Mouse (Mus musculus): ENCODE results near the gene Tfpi.

The Tfpi gene

DNA sequence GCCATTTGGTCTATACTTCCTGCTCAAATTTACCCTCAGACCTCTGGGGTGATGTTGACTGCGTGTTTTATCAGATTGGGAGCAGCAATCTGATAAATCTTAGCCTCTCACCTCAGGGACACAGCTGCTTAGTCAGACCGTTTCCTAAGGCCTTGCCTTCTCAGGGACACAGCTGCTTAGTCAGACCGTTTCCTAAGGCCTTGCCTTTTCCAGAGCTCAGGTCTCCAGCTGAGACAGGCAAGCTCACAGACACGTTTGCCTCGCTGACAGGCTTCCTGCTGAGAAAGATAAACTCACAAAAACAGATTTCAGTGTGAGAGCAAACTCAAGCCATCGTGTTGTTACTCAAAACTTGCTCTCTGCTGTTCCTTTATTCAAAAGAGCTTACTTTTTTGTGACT, 1.9 kb downstream of the Tfpi start:
- in situ Hi-C loops (cut with MseI, MboI): no loop called here

DNA sequence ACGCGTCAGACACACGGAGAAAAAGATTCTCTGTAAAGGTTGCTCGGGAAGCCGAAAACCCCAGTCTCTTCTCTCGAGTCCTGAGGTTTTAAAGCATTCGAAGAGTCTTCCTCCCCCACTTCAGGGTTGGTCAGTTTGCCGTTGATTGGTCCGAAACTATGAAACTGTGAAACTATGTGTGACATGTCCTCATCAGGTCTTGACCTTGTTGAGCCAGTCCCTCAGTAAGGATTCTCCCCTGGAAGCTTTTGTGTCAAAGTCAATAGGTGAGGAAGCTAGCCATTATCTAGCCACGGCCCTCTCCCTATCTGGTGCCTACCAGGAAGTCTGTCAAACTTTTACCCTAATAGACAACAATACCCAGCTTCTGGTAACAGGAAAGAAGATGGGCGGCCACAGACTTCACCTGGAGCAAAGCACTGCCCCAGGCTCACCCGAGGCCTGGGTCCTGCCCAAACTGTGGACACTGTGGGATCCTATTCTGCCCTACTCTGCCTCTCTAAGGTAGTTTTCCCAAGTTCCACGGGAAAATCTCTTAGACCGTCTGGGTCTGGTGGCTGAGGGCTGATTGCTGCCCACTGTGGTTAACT, 2.5 kb downstream of the Tfpi start:
- in situ Hi-C loops (cut with MseI, MboI): no loop called here

DNA sequence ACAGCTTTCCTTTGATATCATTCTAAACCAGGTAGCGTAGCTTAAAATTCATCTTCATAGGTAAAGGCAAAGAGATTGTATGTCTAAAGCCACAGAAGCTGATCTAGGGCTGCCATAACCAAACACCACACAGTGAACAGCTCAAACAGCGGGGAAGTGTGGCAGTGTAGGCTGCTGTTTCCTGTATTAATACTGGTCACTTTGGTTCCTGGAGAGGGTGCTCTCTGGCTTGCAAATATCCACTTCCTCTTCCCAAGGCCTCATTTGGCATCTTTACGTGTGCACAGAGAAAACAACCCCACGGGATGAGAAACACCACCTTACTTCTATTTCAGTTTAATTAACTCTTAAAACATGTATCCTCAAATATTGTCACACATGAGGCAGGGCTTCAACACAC, 9.2 kb downstream of the Tfpi start:
- in situ Hi-C loops (cut with MseI, MboI): loop anchor here in 1 of 2 experiments (10.0 kb wide), 1 partner anchor 187 kb away; the partner anchor contains the start of genes Btbd18 and Ctnnd1

DNA sequence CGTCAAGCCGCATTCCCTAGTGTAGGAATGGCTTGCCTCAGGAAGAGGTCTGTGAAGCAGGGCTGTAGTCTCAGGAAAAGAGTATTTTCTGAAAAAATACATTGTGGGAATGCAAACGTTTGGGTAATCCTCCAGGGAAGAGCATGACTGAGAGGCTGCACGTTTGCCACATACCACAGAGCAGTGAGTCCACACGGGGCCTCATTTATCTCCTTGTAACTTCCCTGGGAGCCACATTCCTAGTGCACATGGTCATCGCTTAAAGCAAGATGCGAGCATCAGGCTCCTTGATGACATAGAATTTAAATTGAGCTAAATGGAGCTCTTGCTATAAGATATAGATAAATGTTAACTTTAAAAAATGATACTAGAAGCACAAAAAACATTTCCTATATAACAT, 11.6 kb downstream of the Tfpi start:
- in situ Hi-C loops (cut with MseI, MboI): loop anchor here in 1 of 2 experiments (10.0 kb wide), 1 partner anchor 190 kb away; the partner anchor contains the start of genes Btbd18 and Ctnnd1

DNA sequence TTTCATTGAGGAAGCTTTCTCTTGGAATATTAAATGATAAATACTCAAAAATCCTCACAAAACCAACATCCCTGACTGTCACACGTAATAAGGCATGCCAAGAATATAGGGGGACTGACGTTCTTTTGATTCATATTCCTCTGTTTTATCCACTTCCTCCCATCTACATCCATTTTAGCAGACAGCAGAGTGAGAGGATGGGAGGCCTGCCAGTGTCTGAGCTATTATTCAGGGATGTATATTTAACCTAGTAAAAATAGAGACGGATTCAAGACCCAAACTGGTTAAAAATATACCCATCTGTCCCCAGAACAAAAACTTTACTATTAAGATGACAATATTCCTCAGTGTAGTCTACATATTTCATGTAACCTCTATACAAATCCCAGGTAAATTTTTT, 14.2 kb downstream of the Tfpi start:
- in situ Hi-C loops (cut with MseI, MboI): loop anchor here in 1 of 2 experiments (10.0 kb wide), 1 partner anchor 192 kb away; the partner anchor contains the start of genes Btbd18 and Ctnnd1

DNA sequence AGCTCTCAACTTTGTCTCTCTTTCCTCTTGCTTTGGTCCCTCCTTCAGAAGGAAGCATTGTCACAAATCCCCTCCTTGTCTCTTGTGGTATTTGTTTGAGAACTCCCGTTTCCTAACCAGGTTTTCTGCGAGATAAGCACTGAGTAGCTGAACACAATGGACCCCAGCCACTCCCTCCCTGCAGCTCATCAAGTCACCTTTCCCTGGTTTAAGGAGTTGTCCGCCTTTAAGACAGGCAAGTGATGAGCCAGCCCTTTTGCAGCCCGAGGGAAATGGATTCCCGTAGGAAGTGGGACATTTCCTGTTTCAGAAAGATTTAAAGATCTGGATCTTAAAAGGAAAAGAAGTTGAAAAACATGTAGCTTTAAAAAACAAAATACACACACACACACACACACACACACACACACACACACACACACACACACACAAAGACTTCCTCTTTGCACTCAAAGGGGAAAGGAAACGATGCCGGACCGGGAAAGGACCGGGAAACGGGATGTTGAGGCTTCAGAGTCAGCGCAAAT, 16.9 kb downstream of the Tfpi start:
- in situ Hi-C loops (cut with MseI, MboI): loop anchor here (5.0 to 10.0 kb wide), 3 partner anchors 125 to 203 kb away; partner anchors contain the start of genes Btbd18 (in 1 of the 2) and Ctnnd1 (in 1 of the 2)

DNA sequence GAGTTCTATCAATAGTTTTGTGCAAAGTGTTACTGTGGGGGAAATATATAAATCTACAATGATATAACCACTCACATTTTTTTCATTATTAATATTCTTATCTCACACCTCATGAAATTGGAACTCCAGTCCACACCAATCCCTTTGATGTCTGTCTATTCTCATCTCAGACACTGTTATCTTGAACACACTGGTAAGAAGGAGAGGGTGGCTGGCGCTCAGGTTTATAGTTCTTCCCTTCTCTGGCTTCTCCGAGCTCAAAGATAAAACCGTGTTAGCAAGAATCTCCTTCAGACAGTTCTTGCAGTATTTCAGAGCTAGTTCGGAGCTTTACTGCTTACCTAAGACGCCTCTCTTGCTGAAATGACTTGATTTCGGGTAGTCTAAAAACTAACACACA, 19.4 kb downstream of the Tfpi start:
- in situ Hi-C loops (cut with MseI, MboI): loop anchor here (5.0 to 10.0 kb wide), 2 partner anchors 128 to 205 kb away; no protein-coding TSS in a partner anchor

DNA sequence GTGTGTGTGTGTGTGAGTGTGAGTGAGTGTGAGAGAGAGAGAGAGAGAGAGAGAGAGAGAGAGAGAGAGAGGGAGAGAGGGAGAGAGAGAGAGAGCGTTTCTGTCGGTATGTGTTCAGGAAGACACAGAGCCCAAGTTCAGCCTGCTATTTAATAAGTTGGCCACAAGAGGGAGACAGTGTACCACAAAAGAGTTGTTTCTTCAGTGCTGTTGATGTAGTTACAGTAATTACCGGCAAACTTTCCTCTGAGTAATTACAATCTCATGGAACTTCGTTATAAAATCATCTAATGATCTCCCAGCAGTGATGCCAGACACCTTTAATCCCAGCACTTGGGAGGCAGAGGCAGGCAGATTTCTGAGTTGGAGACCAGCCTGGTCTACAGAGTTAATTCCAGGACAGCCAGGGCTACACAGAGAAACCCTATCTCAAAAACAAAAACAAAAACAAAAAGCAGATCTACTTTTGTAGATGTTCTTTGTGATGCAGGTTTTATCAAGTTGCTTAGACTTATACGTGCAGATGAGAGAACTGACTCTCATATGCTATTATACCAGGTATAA, 21.3 kb downstream of the Tfpi start:
- in situ Hi-C loops (cut with MseI, MboI): loop anchor here (5.0 to 10.0 kb wide), 2 partner anchors 129 to 207 kb away; no protein-coding TSS in a partner anchor

DNA sequence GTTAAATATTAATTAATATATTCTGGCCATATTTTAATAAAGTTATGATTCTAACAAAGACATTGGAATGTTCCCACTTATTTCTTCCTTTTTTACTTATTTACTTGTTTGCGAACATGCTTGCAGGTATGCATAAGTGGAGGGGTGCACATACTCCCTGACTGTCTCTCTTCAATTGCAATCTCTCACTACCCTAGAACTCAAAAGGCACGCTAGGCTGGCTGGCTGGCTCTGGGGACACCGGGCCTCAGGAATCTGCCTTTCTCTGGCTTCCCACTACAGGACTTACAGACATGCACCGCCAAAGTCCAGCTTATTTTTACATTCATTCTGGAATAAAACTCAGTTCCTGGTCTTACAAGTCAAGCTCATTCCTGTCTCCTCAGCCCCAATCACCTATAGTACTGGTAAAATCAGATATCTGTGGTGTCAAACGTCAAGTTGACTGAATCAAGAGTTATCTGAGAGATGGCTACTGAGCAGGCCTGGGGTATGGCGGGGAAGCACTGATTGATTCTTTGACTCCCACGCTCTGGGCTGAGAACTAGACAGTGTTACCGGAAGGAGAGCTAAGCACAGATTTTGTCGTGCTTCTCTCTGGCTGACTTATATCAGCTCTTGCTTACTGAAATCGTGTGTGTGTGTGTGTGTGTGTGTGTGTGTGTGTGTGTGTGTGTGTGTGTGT, 21.9 kb downstream of the Tfpi start:
- in situ Hi-C loops (cut with MseI, MboI): loop anchor here (5.0 to 10.0 kb wide), 2 partner anchors 130 to 208 kb away; no protein-coding TSS in a partner anchor

DNA sequence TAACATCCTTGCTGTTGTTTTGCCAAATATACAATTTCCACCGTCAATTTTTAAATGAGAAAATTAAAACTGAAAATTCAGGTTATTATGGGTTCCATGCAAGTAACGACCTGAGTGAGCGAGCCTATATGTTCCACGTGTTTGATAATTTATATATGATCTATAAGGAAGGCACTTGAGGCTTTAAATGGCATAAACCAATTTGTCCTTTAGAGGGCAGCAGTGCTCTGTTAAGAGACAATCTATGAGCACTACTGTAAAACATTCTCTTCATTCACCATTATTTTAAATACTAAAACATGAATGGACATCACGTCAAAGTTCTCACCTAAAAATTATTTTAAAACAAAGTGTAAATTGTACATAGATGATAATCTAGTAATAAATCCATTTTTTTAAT, 22.5 kb downstream of the Tfpi start:
- in situ Hi-C loops (cut with MseI, MboI): loop anchor here in 1 of 2 experiments (10.0 kb wide), 1 partner anchor 131 kb away; no protein-coding TSS in a partner anchor

DNA sequence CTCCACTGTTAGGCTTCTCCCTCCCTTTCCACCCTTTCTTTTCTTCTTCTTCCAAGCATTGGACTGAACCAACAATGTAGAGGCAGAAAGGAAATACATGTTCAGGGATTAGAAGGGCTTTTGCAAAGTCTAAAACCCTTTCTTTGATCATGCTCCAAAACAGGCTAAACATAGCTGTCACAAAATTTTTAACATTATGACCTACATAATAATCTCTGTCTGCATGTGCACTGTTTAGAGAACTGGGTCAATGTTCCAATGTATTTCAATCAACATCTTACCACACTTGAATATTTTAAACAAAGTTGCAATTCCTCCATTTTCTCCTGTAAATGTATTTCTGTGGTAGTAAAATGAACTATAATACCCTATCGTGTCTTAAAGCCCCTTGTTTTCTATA, 31.1 kb downstream of the Tfpi start:
- in situ Hi-C loops (cut with MseI, MboI): loop anchor here in 1 of 2 experiments (25.0 kb wide), 2 partner anchors 408 to 633 kb away; partner anchors contain the start of gene Fam171b

DNA sequence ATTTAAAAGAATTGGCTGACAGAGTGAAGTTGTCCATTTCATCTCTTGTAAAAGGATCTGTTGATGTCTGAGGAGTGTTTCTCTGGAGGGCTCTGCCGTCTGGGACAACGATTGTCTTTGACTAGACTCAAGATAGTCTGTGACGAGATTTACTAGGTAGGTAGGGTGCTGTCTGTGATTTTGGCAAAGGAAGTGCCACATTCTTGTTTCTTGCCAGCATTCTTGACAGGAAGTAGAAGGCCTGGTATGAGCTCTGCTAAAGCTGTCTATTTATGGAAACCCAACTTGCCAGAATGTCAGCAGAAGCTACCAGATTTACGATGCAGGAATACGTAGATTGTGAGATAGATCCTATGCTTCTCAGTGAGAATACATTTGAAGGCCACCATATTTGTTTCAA, 34.6 kb downstream of the Tfpi start:
- in situ Hi-C loops (cut with MseI, MboI): loop anchor here in 1 of 2 experiments (25.0 kb wide), 2 partner anchors 405 to 630 kb away; partner anchors contain the start of gene Fam171b

DNA sequence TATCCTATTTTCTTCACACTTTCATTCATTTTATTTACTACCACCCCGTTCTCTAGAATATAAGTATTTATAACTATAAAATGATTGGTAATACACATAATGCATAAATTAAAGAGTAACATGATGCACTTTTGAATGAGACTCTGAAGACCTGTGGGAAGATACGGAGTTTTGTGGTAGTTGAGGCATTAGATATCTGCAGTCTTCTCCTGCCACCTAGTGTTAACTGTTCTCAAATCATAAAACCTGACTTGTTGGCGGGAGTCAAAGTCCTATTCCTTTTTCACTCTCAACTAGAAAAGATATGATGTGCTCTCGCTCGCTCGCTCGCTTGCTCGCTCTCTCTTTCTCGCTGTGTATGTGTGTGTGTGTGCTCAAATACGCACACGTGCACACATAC, 46.9 kb downstream of the Tfpi start:
- in situ Hi-C loops (cut with MseI, MboI): loop anchor here in 1 of 2 experiments (25.0 kb wide), 2 partner anchors 392 to 617 kb away; partner anchors contain the start of gene Fam171b

DNA sequence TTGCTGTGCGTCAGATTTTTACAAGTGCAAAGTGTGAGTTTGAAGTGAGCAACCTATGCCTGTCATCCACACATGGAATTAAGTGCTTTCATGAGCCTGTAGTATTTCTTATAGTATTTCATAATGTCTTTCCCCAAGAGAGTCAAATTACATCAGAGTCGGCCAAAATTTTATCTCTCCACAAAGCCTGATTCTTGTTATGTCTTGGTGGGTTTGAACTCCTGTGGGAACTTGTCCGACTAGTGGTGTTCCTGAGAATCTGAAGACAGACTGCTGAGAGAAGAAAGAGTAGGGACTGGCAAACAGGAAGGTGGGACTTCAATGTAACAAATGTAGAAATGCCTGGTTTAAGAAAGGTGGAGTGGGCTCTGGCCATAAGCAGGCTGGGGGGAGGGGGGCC, 47.7 kb downstream of the Tfpi start:
- in situ Hi-C loops (cut with MseI, MboI): loop anchor here in 1 of 2 experiments (25.0 kb wide), 2 partner anchors 392 to 617 kb away; partner anchors contain the start of gene Fam171b

DNA sequence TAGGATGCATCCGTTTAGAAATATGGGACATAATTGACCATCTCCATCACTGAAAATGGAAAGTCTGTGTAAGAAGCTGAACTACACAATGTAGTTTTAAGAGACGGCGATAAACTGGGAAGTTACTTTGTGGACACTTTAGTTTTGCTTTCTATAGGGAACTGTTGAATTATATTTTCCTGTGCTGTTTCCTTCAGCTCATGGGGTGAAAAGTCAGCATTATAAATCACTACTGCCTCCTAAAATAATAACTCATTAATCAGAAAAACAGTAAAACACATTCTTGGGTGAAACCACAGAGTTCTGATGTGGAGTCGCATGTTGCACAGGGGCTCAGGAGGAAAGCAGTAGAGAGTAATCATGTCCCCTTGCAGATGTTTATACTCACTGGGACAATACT, 50.0 kb downstream of the Tfpi start:
- in situ Hi-C loops (cut with MseI, MboI): loop anchor here in 1 of 2 experiments (25.0 kb wide), 2 partner anchors 389 to 614 kb away; partner anchors contain the start of gene Fam171b

DNA sequence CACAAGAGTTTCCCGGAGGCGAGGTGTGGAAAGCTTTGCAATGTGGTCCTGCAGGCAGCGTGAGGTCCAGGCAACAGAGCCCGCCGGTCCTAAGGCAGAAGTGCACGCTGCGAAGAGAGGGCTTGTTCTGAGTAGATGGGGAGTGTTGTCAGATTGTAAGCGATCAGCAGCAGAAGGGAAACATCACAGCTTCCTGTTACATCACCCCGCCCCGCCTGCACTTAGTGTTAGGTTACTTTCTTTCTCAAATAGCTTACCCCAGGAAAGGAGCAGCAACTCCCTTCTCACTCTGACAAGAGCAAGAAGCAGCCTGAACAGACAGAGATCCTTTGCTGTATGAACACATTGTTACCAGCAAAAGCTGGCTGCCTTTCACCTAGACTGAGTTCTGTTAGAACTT, 51.4 kb downstream of the Tfpi start, which contains the start of gene Calcrl:
Calcrl (minus strand) TSS at position 274 of the 400 bp plus-strand sequence.
- in situ Hi-C loops (cut with MseI, MboI): loop anchor here in 1 of 2 experiments (25.0 kb wide), 2 partner anchors 388 to 613 kb away; partner anchors contain the start of gene Fam171b

DNA sequence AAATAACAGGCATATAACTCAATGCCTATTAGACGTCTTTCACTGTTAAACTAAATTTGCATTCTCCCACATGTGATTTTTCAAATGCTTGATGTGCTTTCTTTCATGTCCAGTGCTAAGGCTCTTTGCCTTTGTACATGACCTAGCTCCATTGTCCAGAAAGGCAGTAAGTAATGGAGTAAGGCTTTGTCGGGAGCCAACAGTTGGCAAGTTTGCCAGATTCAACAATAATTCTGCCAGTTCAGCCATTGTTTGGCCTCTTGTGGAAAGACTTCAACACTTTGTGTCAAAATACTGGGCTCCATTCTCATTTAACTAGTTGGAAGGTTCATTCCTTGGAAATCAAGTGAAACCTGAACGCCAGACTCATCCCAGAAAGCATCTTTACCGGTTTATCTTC, 60.1 kb downstream of the Tfpi start:
- in situ Hi-C loops (cut with MseI, MboI): loop anchor here in 1 of 2 experiments (25.0 kb wide), 1 partner anchor 379 kb away; no protein-coding TSS in a partner anchor

DNA sequence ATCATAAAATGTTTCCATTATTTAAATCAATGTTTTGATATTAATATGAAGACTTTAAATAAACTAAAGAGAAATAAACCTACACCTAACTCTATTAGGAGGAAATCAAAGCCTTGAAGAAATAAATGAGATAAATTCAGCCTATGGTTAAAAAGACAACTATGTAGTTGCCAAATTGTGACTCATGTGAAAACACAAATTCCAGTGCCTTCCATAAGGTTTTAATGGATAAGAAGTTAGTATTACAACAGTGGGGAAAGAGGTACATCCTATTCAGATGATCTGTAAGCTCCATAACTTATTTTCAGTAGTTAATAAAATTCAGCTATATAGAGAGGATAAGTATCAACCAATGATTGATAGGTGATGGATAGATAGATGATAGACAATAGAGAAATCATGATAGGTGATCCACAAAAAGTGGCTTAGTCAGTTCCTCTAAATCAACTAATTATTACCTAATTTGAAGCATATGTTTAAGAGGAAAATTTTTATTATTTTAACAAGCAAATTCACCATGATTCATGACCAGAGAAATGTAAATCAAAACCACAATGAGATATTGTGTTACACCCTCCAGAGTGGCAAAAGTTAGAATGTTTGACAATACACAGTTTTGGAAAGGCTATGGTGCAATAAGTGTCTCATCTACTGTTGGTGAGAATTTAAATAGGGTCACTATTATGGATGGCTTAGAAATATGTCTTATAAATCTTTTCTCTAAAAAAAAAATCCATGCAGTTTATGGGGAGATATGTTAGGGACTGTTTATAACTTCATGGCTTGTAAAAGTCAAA, 66.6 kb downstream of the Tfpi start:
- in situ Hi-C loops (cut with MseI, MboI): loop anchor here in 1 of 2 experiments (25.0 kb wide), 1 partner anchor 373 kb away; no protein-coding TSS in a partner anchor

DNA sequence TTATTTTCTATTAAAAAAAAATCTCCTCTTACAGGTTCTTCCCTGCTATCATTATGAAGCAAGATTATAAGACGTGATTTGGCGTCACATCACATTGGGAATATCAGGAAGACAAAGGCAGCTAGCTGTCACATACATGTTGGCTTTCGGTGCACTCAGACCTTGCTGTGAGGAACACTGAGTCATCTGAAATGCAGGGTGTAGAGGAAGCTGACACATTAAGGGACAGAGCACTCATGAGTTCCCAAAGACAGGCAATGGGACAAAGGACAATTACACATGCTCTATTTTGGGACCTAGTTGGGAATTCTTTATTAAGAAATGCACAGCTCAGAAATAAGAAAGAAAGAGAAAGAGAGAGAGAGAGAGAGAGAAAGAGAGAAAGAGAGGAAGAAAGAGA, 71.7 kb downstream of the Tfpi start:
- in situ Hi-C loops (cut with MseI, MboI): loop anchor here in 1 of 2 experiments (25.0 kb wide), 1 partner anchor 368 kb away; no protein-coding TSS in a partner anchor

DNA sequence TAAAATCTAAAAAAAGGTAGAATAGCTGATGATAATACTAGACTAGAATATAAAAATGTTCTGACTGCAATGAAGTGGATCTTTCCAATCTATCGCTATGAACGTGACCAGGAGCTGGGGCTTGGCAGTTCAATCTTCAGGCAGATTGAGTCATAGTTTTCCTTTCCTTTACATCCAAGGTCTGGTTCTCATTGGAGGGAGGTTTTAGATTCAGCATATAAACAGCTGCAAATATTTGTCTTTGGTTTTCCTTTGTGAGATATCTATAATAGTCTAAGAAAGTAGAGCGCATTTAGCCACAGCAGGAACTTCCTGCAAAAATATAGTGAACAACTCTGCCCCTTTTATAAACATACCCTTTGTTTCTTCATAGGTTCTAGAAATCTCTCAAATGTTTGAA, 73.9 kb downstream of the Tfpi start:
- in situ Hi-C loops (cut with MseI, MboI): loop anchor here in 1 of 2 experiments (25.0 kb wide), 1 partner anchor 365 kb away; no protein-coding TSS in a partner anchor
